Mouse (Mus musculus) CD4-positive, CD25-positive, alpha-beta regulatory T cell, adult 9 weeks (primary cell): ENCODE data around the gene Grk5. TPM values are rescaled to one million over a fixed set of nuclear protein-coding genes. Genes with fewer than 3 reads are reported as not detected.

Experiments
- polyA plus RNA-seq: library from polyadenylated mRNA; unstranded; fragments of 100-300 nt; shearing (Covaris generic); gene quantifications from one replicate; pipeline ENCODE4 v1.2.1, GENCODE M21; 2017

The Grk5 gene
- polyA plus RNA-seq, result 2.5 TPM

DNA sequence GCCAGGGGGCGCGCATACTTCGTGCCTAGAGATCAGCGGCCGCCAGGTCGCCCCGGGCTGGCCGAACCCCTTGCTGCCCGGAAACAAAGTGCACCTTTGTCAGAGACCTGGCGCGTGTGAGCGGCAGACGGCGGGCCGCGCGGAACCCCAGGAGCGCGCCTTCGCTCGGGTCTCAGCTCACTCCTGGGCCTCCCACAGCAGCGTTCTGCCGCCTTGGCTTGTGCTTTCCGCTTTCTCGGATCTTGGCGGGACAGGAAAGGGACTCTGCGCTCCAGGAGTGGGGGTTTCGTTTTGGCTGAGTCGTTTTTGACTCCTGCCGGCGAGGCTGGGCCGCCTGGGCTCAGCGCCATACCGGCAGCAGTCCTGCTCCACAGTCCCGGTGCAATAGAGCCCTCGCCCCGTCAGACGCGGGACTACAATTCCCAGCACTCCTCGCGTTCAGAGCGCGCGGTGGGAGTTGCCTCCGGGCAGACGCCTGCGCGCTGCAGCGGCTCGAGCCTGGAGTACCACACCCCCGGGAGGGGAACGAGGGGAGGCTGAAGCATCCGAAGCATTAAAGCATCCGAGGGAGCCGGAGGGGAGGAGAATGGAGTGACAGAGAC, at the start of gene Grk5:
Gene Grk5 (plus strand): TSS at position 36 of the 602 bp plus-strand sequence.

DNA sequence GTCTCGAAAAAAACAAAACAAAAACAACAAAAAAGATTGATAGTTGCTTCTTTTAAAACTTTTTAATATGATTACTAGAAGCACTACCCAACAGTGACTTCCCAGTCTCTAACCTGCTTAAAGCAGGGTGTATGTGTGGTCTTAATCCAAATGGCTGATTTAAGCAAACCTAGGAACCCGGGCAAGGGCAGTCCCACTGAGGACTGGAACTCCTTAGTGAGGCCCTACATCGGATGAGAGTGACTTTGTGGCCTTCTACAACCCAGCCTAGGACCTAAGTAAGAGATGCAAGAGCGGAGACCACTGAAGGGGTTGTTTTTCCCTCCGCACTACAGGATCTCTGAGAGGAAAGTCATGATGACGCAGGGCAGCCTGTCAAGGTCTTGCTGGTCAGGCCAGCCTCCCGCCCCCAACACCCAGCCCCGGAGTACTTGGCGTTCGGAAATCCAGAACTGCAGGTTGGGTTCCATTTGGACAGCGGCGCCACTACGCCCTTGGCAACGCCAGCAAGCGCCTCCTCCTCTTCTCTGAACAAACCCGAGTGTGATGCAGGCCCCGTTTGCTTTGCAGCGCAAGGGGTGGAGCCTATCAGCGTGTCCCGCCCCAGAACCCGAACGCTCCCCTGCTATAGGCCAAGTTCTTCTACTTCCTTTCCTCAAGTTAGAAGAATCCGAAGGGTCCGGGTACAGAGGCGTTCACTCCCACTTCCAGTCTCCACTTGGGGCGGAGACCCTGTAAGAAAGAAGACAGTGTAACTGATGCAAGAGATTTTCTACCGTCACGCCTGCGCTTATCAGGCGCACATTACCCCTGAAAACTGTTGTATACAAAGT, 28.5 kb upstream of the Grk5 start, which contains the start of gene Sfxn4:
Gene Sfxn4 (minus strand): TSS at position 612 of the 833 bp plus-strand sequence.

DNA sequence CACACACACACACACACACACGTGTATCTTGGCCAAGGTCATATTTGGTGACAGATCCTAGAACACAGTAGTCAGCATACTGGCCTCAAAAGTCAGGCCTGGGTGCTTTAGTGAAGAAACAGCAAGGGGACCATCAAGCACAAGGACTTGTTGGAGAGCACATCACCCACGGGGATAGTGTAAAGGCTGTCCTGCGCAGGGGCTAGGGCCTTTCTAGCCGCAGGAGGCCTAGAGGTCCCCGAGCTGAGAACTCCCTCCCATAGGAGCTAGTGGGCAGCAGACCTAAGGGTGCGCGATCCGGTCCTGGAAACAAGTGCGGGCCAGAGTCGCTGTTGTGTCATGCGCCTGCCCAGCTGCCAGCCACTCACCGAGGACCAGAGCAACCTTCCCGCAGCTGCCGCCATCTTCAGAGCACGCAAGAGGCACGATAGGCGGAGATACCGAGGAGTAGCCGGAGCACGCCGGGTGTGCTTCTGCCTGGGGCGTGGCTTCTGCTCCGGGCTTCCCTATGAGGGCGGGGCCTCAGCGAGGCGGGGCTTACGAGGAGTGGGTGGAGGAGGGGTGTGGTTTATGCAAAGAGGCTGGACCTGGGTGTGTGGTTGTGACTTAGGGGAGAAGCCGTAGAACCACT, 15.4 kb upstream of the Grk5 start, which contains the start of gene Prdx3:
Gene Prdx3 (minus strand): TSS at position 493 of the 631 bp plus-strand sequence.

DNA sequence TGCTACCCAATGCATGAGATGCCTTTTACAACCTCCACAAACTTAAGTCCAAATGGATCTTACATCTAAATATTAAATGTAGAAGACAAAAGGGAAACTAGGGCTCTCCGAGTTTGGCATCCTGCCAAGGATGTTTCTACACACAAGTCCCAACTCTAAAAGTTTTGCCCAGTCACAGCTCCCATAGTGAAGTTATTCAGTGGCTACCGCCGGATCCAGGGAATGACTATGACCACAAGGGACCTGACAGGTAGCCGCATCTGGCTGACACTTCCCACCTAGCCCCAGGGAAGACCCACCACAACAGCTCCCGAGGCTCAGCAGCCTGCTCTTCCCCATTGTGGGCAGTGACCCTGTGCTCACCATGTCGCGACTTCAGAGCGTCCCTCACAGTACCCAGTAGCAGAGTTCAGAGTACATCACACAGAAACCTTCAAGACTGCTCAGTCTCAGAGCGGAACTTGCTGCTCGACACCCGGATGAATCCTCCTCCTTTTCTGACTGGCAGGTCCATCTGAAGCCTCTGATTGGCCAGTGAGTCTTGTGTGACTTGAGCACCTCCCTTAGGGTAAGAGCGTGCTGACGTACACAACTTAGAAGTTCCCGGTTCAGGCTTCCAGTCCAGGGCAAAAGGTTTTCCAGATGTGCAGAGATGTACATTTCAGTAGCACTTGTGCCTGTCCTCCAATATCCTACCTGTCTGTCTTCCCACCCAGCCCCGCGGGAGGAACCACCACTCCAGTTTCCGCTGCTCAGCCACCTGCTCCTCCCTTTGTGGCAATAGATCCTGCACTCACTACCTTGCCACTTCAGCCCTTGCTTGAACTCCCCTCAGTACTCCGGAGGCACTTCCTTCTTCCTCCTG, 251.0 kb downstream of the Grk5 start, which contains the start of gene Zfp950:
Gene Zfp950 (minus strand): TSS at position 499 of the 865 bp plus-strand sequence.

Other genes starting within 250 kb of the Grk5 start
- gene Nanos1, start 133.8 kb upstream of the Grk5 start, polyA plus RNA-seq, result 0.55 TPM
- 143 TPM for gene Eif3a, start 99.1 kb upstream of the Grk5 start, polyA plus RNA-seq
- gene Fam45a, start 78.2 kb upstream of the Grk5 start, polyA plus RNA-seq, result 53.7 TPM
- 4.3 TPM for gene Sfxn4, start 28.3 kb upstream of the Grk5 start, polyA plus RNA-seq
- 120 TPM for gene Prdx3, start 15.2 kb upstream of the Grk5 start, polyA plus RNA-seq